Mouse (Mus musculus): Measurements from ENCODE around the gene Slc12a9. TPM values are rescaled to one million over a fixed set of nuclear protein-coding genes. Genes with fewer than 3 reads are reported as not detected.

The Slc12a9 gene
- polyA plus RNA-seq (2021; fragmentation: Nextera tagmentation) = 4.4 and 7.1 TPM in 2 replicates
- long read RNA-seq, experiment 1, transcript Slc12a9-201 (14 exons, 3,330 nt) = major isoform, 43 of 68 reads
- long read RNA-seq, experiment 1, transcript Slc12a9-203 (4 exons, 1,815 nt) = minor isoform, 5 of 68 reads
- long read RNA-seq, experiment 1, partial matches to known transcripts = 12 of 68 reads
- long read RNA-seq, experiment 1, other reads (novel, unspliced or antisense) = 8 of 68 reads
- long read RNA-seq, experiment 2, partial matches to known transcripts = 0 of 7 reads
- long read RNA-seq, experiment 2, other reads (novel, unspliced or antisense) = 3 of 7 reads

DNA sequence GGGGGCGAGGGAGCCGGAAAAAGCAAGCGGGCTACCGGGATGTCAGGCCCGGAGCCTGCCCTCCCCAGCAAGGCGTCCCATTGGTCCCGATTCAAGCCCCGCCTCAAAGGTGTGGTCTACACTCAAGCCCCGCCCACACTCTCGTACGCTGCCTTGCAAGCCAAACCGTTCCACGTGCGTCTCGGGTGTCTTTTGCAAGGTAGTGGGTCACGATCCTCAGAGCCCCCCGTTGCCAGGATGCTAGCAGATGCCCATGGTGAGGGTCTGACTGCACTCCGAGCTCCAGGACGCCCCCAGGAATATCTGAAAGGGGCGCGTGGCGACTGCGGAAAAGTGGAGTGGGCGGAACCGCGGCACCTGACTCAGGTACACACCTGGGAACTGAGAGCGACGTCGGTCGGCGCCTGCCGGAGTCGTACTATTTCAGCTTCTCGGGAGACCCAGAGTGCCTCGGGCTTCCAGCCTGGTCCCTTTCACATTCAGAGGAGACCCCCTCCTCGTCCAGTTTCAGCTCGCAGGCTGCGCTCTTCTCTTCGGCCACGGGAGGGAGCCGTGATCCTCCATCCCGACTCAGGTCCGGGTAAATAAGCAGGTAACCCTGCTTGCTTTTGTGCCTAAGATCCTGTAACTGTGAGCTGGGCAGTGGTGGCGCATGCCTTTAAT is at the start of gene Slc12a9:
TSS of gene Slc12a9 (minus strand) at position 86 of the 663 bp plus-strand sequence.

DNA sequence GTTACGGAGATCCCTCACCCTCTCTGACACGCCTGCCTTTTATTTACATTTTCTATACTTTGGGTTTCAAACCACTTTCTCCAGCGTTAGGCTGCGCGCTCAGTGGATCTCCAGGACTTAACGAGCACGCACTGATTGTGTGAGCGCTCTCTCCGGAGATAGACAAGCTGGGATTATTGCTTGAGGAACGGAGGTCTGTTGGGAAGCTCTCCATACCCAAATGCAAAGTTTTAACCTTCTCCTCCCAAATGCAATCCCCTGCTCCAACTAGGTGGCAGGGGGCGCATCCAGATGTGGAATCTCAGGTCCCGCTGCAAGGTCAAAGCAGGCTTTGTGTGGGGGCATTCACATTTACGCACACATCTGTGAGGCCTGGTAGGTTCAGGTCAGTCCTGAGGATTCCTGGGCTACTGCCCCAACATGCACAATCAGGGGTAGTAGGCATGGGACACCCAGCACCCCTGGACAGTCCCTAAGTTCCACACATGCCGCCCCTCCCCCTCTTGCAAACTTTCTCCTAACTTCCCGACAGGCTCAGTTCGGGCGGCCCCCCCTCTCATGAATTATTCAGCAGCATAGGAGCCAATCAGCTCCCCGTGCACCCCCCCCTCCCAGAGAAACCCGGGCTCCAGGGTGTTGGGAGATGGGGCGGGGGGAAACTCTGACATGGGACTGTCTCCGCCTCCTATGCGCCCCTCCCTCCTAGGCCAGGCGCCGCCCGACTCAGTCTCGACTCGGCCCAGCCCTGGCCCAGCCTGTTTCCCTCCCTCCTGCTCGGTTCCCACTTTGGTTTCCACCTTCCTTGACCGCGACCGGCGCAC is 16.2 kb upstream of the Slc12a9 start, which contains the start of gene Ephb4:
TSS of gene Ephb4 (plus strand) at position 726 of the 821 bp plus-strand sequence.

DNA sequence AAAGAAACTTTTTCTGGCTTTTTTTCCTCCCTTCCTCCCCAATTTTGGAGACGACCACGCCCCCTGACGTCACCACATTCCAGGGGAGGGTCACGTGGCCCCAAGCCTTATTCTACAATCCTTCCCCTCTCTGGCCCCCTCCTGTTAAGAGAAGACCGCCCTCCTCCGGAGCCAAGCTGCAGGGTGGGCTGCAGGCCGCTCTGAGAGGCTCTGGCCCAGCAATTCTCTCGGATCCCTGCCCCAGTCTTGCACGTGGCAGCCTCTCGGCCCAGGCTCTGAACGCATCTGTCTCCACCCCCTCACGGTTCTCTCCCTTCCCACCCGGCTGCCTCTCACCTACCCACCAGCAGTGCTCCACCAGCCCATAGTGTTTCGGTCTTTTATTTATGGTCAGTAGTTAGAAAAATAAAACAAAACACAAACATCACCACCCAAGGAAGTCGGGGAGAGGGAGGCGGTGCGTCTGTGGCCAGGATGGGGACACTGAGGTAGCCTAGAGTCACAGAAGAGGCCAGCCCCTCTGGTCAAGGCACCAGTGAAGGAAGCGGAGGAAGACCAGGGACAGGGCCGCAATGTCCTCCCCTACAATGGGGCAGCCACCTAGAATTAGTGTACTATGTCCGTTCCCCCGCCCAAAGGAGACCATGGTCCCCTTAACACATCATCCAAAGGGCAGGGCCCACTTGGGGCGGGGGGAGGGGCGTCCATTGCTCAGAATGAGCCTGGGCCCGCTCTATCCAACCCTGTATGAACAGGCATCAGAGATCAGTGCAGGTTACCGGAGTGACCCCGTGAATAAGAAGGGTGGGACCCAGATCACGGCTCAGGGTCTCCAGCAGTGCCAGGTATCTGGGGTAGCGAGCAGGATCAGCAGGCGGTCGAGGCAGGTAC is 19.0 kb downstream of the Slc12a9 start, which contains the start of gene Trip6:
TSS of gene Trip6 (minus strand) at position 212 of the 891 bp plus-strand sequence.

DNA sequence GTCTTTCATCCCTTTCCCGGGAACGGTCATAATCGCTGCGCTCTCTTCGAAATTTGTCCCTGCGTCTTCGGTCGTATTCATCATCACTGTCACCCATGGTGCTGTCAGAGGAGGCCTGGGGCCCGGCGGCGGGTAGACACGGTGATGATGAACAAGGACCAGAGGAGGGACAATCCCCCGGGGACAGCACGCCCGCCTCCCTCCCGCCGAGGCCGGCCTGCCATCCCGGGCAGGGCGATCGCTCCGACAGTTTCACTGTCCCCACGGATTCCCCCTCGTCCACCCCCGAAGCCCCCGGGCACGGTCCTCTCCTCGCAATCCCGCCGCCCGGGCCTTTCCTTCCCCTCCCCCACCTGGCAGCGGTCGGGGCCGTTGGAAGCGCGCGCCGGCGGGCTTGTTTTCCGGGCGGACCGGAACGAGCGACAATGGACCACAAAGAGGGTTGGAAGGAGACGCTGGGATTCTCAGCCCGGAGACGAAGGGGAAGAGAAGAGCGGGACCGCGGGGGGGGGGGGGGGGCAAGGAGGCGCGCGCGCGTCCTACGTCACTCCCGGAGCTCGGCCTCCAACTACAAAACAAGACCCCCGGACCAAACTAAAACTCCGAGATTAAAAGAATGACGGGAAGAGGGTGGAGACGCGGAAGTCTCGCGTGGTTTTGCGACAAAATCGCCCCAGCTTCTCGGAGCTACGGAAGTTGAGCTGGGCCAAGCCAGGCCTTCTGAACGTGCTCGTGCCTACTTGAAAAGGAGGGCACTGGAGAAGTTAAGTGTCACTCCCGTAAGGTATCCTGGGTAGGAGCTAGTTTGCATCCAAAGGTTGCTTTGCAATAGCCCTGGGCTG is 26.1 kb downstream of the Slc12a9 start, which contains the start of gene Srrt:
TSS of gene Srrt (minus strand) at position 604 of the 842 bp plus-strand sequence.

DNA sequence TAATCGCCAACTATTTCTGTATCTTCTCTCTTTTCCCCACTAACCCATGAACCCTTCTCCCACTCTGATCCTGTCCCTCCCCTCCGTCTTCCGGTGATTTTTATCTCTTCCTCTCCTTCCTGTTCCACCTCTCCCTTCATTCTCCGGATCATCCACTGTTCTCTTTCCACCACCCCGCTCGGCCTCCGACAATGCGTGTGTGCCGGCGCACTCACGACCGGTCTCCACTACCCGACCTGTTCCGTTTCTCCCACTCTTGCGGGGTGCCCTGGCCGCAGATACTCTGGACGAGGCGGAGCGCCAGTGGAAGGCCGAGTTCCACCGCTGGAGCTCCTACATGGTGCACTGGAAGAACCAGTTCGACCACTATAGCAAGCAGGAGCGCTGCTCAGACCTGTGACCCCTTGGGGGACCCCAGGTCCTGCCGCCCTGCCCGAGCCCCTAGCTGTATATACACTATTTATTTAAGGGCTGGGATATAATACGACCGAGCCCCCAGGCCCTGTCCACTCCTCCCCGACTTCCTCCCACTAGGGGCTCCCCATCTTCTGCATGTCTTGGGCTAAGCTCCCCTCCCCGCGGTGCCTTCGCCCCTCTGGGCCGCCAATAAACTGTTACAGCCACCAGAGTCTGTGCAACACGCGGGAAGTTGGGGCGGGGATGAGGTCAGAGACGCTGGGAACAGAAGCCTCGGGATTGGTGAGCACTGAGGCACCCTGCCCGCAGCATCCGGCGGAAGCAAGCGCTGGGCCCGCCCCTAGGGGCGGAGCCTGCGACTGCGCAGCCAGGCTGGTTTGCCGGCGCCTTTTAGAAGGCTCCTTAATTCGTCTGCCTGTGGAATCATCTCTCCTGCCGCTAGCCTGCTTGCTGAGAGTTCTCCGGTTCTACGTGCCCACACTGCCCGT is 39.3 kb downstream of the Slc12a9 start, which contains the start of gene Ufsp1:
TSS of gene Ufsp1 (plus strand) at position 791 of the 905 bp plus-strand sequence.

DNA sequence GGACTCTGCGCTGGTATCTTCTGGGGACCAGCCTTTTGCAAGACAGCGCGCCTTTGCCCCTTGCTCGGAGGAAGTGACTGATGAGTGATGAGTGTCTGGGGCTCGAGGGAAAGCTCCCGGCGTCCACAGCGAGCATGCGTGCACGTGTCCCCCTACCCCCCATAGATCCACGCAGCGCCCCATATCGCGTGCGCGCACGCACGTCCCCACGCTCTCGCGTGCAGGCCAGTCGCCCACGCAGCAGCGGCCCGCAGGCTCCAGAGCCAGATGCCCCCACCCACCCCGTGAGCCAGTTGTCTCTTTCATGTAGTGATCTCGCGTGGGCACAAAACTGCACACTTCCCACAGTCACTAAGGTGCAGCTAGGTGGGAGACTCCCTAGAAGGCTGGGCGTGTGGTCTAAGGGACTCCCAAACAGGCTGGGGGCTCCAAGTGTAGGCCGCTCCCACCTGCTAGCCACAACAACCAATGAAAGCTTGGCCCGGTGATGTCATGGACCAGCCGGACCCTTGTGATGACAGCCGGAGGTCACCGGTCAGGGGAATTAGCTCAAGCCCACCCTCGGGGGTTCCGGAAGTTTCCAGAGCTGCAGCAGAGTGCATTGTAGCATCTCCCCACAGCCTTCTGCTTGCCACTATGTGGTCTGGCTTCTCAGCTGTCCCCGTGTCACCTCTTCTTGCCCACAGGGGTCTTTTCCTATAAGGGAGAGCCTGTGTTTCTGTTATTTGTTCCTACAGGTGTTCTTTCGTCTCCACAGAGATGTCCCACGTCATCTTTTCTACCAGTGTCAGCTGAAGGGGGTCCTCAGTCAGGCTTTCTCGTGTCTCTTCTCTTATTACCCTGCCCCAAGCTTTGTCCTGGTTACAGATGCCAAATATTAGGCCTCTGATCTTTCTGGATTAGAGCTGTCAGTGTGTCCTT is 46.1 kb downstream of the Slc12a9 start, which contains the start of gene Ache:
TSS of gene Ache (plus strand) at position 488 of the 921 bp plus-strand sequence.

Other genes with a start within 250 kb of the Slc12a9 start
- 0.25 and 3.2 TPM in 2 replicates for gene Trim56, start 217.4 kb downstream of the Slc12a9 start, polyA plus RNA-seq (2021; fragmentation: Nextera tagmentation)
- gene Muc3, start 184.3 kb downstream of the Slc12a9 start, polyA plus RNA-seq (2021; fragmentation: Nextera tagmentation) = not detected in 2 replicates
- gene Muc3a, start 121.2 kb downstream of the Slc12a9 start, polyA plus RNA-seq (2021; fragmentation: Nextera tagmentation) = 0.20 and 0.25 TPM in 2 replicates
- 28.0 and 30.3 TPM in 2 replicates for gene Ache, start 46.1 kb downstream of the Slc12a9 start, polyA plus RNA-seq (2021; fragmentation: Nextera tagmentation)
- 13.8 and 13.9 TPM in 2 replicates for gene Ufsp1, start 39.0 kb downstream of the Slc12a9 start, polyA plus RNA-seq (2021; fragmentation: Nextera tagmentation)
- gene Srrt, start 25.9 kb downstream of the Slc12a9 start, polyA plus RNA-seq (2021; fragmentation: Nextera tagmentation) = 14.9 and 26.1 TPM in 2 replicates
- 3.5 and 3.6 TPM in 2 replicates for gene Trip6, start 19.2 kb downstream of the Slc12a9 start, polyA plus RNA-seq (2021; fragmentation: Nextera tagmentation)
- 1.2 and 1.8 TPM in 2 replicates for gene Ephb4, start 16.5 kb upstream of the Slc12a9 start, polyA plus RNA-seq (2021; fragmentation: Nextera tagmentation)
- gene Zan, start 143.5 kb upstream of the Slc12a9 start, polyA plus RNA-seq (2021; fragmentation: Nextera tagmentation) = 0.01 and 0.07 TPM in 2 replicates
- gene Pop7, start 168.9 kb upstream of the Slc12a9 start, polyA plus RNA-seq (2021; fragmentation: Nextera tagmentation) = 77.7 and 88.9 TPM in 2 replicates
- 2.3 and 4.6 TPM in 2 replicates for gene Gigyf1, start 185.0 kb upstream of the Slc12a9 start, polyA plus RNA-seq (2021; fragmentation: Nextera tagmentation)
- gene Epo, start 199.6 kb upstream of the Slc12a9 start, polyA plus RNA-seq (2021; fragmentation: Nextera tagmentation) = not detected in 2 replicates
- gene Gnb2, start 199.9 kb upstream of the Slc12a9 start, polyA plus RNA-seq (2021; fragmentation: Nextera tagmentation) = 115 and 202 TPM in 2 replicates
- 83.0 and 162 TPM in 2 replicates for gene Actl6b, start 219.9 kb upstream of the Slc12a9 start, polyA plus RNA-seq (2021; fragmentation: Nextera tagmentation)
- gene Tfr2, start 236.2 kb upstream of the Slc12a9 start, polyA plus RNA-seq (2021; fragmentation: Nextera tagmentation) = 4.2 and 6.1 TPM in 2 replicates